Mouse (Mus musculus) forebrain, embryonic 13.5 days (tissue): ENCODE measurements around the gene Ebf4. TPM values are rescaled to one million over a fixed set of nuclear protein-coding genes. Genes with fewer than 3 reads are reported as not detected.

Experiments
- ATAC-seq: fragments of 200-750 bp; cut with Nextera tagmentation; 2 replicates; pipeline ENCODE4 v1.8.0; 2017
- H3K27ac ChIP-seq: fragments of 300-500 bp; sonication (generic); 2 replicates; pipeline ENCODE4 v1.5.1; 2015; ENCODE audit warnings: inconsistent platforms, mild to moderate bottlenecking, moderate library complexity
- H3K27me3 ChIP-seq: fragments of 300-500 bp; sonication (generic); 2 replicates; pipeline ENCODE4 v1.6.1; 2015; ENCODE audit warnings: mild to moderate bottlenecking, inconsistent platforms
- H3K36me3 ChIP-seq: fragments of 300-500 bp; sonication (generic); 2 replicates; pipeline ENCODE4 v1.6.1; 2015; ENCODE audit warnings: mild to moderate bottlenecking, inconsistent platforms; ENCODE audit not compliant: poor library complexity, severe bottlenecking
- H3K4me1 ChIP-seq: fragments of 300-500 bp; sonication (generic); 2 replicates; pipeline ENCODE4 v1.6.1; 2015; ENCODE audit warnings: inconsistent platforms
- H3K4me2 ChIP-seq: fragments of 300-500 bp; sonication (generic); 2 replicates; pipeline ENCODE4 v1.6.1; 2015; ENCODE audit warnings: inconsistent platforms, mild to moderate bottlenecking, moderate library complexity
- H3K4me3 ChIP-seq: fragments of 300-500 bp; sonication (generic); 2 replicates; pipeline ENCODE4 v1.5.1; 2015; ENCODE audit warnings: mild to moderate bottlenecking, inconsistent platforms
- H3K9ac ChIP-seq: fragments of 300-500 bp; sonication (generic); 2 replicates; pipeline ENCODE4 v1.6.1; 2015; ENCODE audit warnings: mild to moderate bottlenecking, inconsistent platforms
- H3K9me3 ChIP-seq: fragments of 300-500 bp; sonication (generic); replicated peaks from 2 replicates; pipeline ENCODE4 v1.6.1; 2016; ENCODE audit warnings: inconsistent platforms
- WGBS: fragments of 180-500 bp; shearing (Covaris S2); methylation state at CpG from one replicate; pipeline ENCODE4 v1.1.7; 2015; 5-methylcytosine and 5-hydroxymethylcytosine counted together
- polyA plus RNA-seq: library from polyadenylated mRNA; unstranded; fragments of >200 nt; fragmentation: Nextera tagmentation; extraction: Ambion mirVana; gene quantifications from 2 replicates; pipeline ENCODE4 v1.2.1, GENCODE M21; 2015

Ebf4 gene
- polyA plus RNA-seq = 2.1 and 2.6 TPM in 2 replicates

- Histone ChIP-seq H3K4me1 (peaks cover 38% of the 10 kb centered on the region), H3K36me3 (peaks cover 22% of the 10 kb centered on the region)
- 2% methylated on average over 33 of the region's 39 CpGs for WGBS
Measured at GRCm38 (mm10) chr2:130294936-130295277, at the start of gene Ebf4. Gene Ebf4, plus strand, starts transcription at chr2:130295169.

GRCm38 (mm10) chr2:130246912-130247311 lies 48.1 kb upstream of the Ebf4 start:
- 49% methylated on average over 9 of the region's 9 CpGs for WGBS
- Histone ChIP-seq H3K27ac (no peak overlapping the region), H3K4me1 (no peaks in the 10 kb centered on the region), H3K36me3 (no peaks in the 10 kb centered on the region), H3K4me2 (no peak overlapping the region), H3K27me3 (no peaks in the 10 kb centered on the region), H3K4me3 (no peak overlapping the region), H3K9ac (no peak overlapping the region), H3K9me3 (no peaks in the 10 kb centered on the region)
- ATAC-seq = no peak

More at GRCm38 (mm10) chr2:130294936-130295277, at the start of gene Ebf4:
- peak within 1 kb of the TSS; percentile 70 for H3K4me2 ChIP-seq
- ATAC-seq = peak; percentile 78
- peak within 1 kb of the TSS; percentile 92 for H3K9ac ChIP-seq
- H3K27ac ChIP-seq = peak within 1 kb of the TSS; percentile 76
- no peaks in the 10 kb centered on the region for H3K9me3 ChIP-seq
- peaks cover 8% of the 10 kb centered on the region for H3K27me3 ChIP-seq
- peak within 1 kb of the TSS; percentile 71 for H3K4me3 ChIP-seq

- no peaks in the 10 kb centered on the region for H3K4me1 ChIP-seq
- no peak for ATAC-seq
- no peaks in the 10 kb centered on the region for H3K36me3 ChIP-seq
- H3K27me3 ChIP-seq = no peaks in the 10 kb centered on the region
- H3K9me3 ChIP-seq = no peaks in the 10 kb centered on the region
- no peak overlapping the region for H3K4me2 ChIP-seq
- WGBS = 73% methylated on average over 7 of the region's 7 CpGs
- H3K9ac ChIP-seq = no peak overlapping the region
- no peak overlapping the region for H3K27ac ChIP-seq
- no peak overlapping the region for H3K4me3 ChIP-seq
Measured at GRCm38 (mm10) chr2:130248226-130248625, 46.7 kb upstream of the Ebf4 start.

GRCm38 (mm10) chr2:130256762-130257161 lies 38.2 kb upstream of the Ebf4 start:
- Histone ChIP-seq H3K9ac (no peak overlapping the region), H3K4me2 (no peak overlapping the region), H3K4me3 (no peak overlapping the region), H3K9me3 (no peaks in the 10 kb centered on the region), H3K27ac (no peak overlapping the region), H3K4me1 (no peaks in the 10 kb centered on the region), H3K27me3 (no peaks in the 10 kb centered on the region), H3K36me3 (no peaks in the 10 kb centered on the region)
- no peak for ATAC-seq
- WGBS = 93% methylated on average over 4 of the region's 4 CpGs

GRCm38 (mm10) chr2:130260822-130261221 lies 34.1 kb upstream of the Ebf4 start:
- Histone ChIP-seq H3K27me3 (0 out of 2 replicates have a peak, but pooled peaks cover 2% of the 10 kb centered on the region), H3K4me3 (no peak overlapping the region), H3K9me3 (no peaks in the 10 kb centered on the region), H3K4me1 (no peaks in the 10 kb centered on the region), H3K27ac (no peak overlapping the region), H3K36me3 (no peaks in the 10 kb centered on the region), H3K4me2 (no peak overlapping the region), H3K9ac (no peak overlapping the region)
- no peak for ATAC-seq
- WGBS = 87% methylated on average over 4 of the region's 4 CpGs

- no peak overlapping the region for H3K9ac ChIP-seq
- H3K27ac ChIP-seq = no peak overlapping the region
- H3K36me3 ChIP-seq = no peaks in the 10 kb centered on the region
- no peaks in the 10 kb centered on the region for H3K4me1 ChIP-seq
- no peak overlapping the region for H3K4me2 ChIP-seq
- WGBS = 97% methylated on average over 2 of the region's 2 CpGs
- no peak overlapping the region for H3K4me3 ChIP-seq
- H3K9me3 ChIP-seq = no peaks in the 10 kb centered on the region
- no peak for ATAC-seq
- H3K27me3 ChIP-seq = 0 out of 2 replicates have a peak, but pooled peaks cover 2% of the 10 kb centered on the region
Measured at GRCm38 (mm10) chr2:130261914-130262313, 33.1 kb upstream of the Ebf4 start.

- no peak for ATAC-seq
- H3K4me3 ChIP-seq = no peak overlapping the region
- H3K4me2 ChIP-seq = no peak overlapping the region
- no peak overlapping the region for H3K27ac ChIP-seq
- no peaks in the 10 kb centered on the region for H3K4me1 ChIP-seq
- no peaks in the 10 kb centered on the region for H3K36me3 ChIP-seq
- H3K27me3 ChIP-seq = 0 out of 2 replicates have a peak, but pooled peaks cover 2% of the 10 kb centered on the region
- no peaks in the 10 kb centered on the region for H3K9me3 ChIP-seq
- no peak overlapping the region for H3K9ac ChIP-seq
- 91% methylated on average over 2 of the region's 2 CpGs for WGBS
Measured at GRCm38 (mm10) chr2:130262398-130262797, 32.6 kb upstream of the Ebf4 start.

- Histone ChIP-seq H3K4me3 (no peak overlapping the region), H3K9me3 (no peaks in the 10 kb centered on the region), H3K4me1 (no peaks in the 10 kb centered on the region), H3K4me2 (no peak overlapping the region), H3K27ac (no peak overlapping the region), H3K27me3 (peaks cover 7% of the 10 kb centered on the region; the same call in 1 of the 2 replicates), H3K9ac (no peak overlapping the region), H3K36me3 (no peaks in the 10 kb centered on the region)
- ATAC-seq = no peak
- 100% methylated on average over 1 of the region's 1 CpGs for WGBS
Measured at GRCm38 (mm10) chr2:130265520-130265919, 29.4 kb upstream of the Ebf4 start.

- Histone ChIP-seq H3K9me3 (no peaks in the 10 kb centered on the region), H3K36me3 (no peaks in the 10 kb centered on the region), H3K4me2 (no peak overlapping the region), H3K27ac (no peak overlapping the region), H3K27me3 (peaks cover 4% of the 10 kb centered on the region; the same call in 1 of the 2 replicates), H3K9ac (no peak overlapping the region), H3K4me3 (no peak overlapping the region), H3K4me1 (peaks cover 1% of the 10 kb centered on the region)
- no peak for ATAC-seq
- 78% methylated on average over 7 of the region's 7 CpGs for WGBS
Measured at GRCm38 (mm10) chr2:130268074-130268473, 26.9 kb upstream of the Ebf4 start.

- 2% methylated on average over 14 of the region's 14 CpGs for WGBS
- Histone ChIP-seq H3K4me3 (peak overlapping the region; percentile 91), H3K9ac (peak overlapping the region; percentile 96), H3K27me3 (no peaks in the 10 kb centered on the region), H3K4me2 (peak overlapping the region; percentile 86), H3K4me1 (peaks cover 30% of the 10 kb centered on the region), H3K36me3 (peaks cover 35% of the 10 kb centered on the region), H3K9me3 (no peaks in the 10 kb centered on the region), H3K27ac (peak overlapping the region; percentile 84)
- ATAC-seq = peak; percentile 46
Measured at GRCm38 (mm10) chr2:130273732-130274131, 21.2 kb upstream of the Ebf4 start.

GRCm38 (mm10) chr2:130274149-130274861 lies 20.7 kb upstream of the Ebf4 start, which contains the start of gene Nop56:
Gene Nop56, plus strand, starts transcription at chr2:130274430.
- peak; percentile 98 for ATAC-seq
- under 1% methylated on average over 68 of the region's 68 CpGs for WGBS

GRCm38 (mm10) chr2:130274862-130275261 lies 20.1 kb upstream of the Ebf4 start:
- peak overlapping the region; percentile 86 for H3K4me2 ChIP-seq
- peak overlapping the region; percentile 91 for H3K4me3 ChIP-seq
- no peak for ATAC-seq
- peaks cover 30% of the 10 kb centered on the region for H3K4me1 ChIP-seq
- H3K36me3 ChIP-seq = peaks cover 44% of the 10 kb centered on the region
- WGBS = under 1% methylated on average over 10 of the region's 10 CpGs
- no peaks in the 10 kb centered on the region for H3K27me3 ChIP-seq
- H3K27ac ChIP-seq = peak overlapping the region; percentile 93
- peak overlapping the region; percentile 96 for H3K9ac ChIP-seq
- H3K9me3 ChIP-seq = no peaks in the 10 kb centered on the region

More at GRCm38 (mm10) chr2:130274149-130274861, 20.7 kb upstream of the Ebf4 start, which contains the start of gene Nop56:
- Histone ChIP-seq H3K9ac (peak within 1 kb of the TSS; percentile 96), H3K4me1 (peaks cover 30% of the 10 kb centered on the region), H3K4me2 (peak within 1 kb of the TSS; percentile 86), H3K36me3 (peaks cover 39% of the 10 kb centered on the region), H3K27me3 (no peaks in the 10 kb centered on the region), H3K9me3 (no peaks in the 10 kb centered on the region), H3K27ac (peak within 1 kb of the TSS; percentile 93), H3K4me3 (peak within 1 kb of the TSS; percentile 91)
